Mouse (Mus musculus): ENCODE data around the gene Slc16a9. TPM values are rescaled to one million over a fixed set of nuclear protein-coding genes. Genes with fewer than 3 reads are reported as not detected.
A peak's percentile ranks its signal among the peaks of the same experiment; 100 is the strongest.

Slc16a9 gene
- polyA plus RNA-seq, 1 experiment from 2014 or later = 0.16 TPM

- ATAC-seq (ENCODE audit: insufficient number of reproducible peaks, low FRiP score, low TSS enrichment, low read depth) = no peak
- H3K4me3 ChIP-seq (ENCODE audit: low read depth, low read length) = no peak overlapping the region
- WGBS = 90% methylated on average over 2 of the region's 2 CpGs
- H3K9ac ChIP-seq (ENCODE audit: low read length) = no peak overlapping the region
- no peaks in the 10 kb centered on the region for H3K27me3 ChIP-seq (ENCODE audit: control insufficient read depth, insufficient read depth, low read length)
- H3K4me1 ChIP-seq (ENCODE audit: control insufficient read depth, insufficient read depth, low read length) = no peaks in the 10 kb centered on the region
- H3K36me3 ChIP-seq (ENCODE audit: control insufficient read depth, insufficient read depth, low read length) = no peaks in the 10 kb centered on the region
- H3K9me3 ChIP-seq (ENCODE audit: control insufficient read depth, low read length) = no peaks in the 10 kb centered on the region
- H3K4me2 ChIP-seq (ENCODE audit: low read depth, severe bottlenecking) = no peak overlapping the region
- H3K27ac ChIP-seq (replicated peaks; ENCODE audit: low read depth, low read length) = no peak overlapping the region
- DNase-seq (ENCODE audit: low spot score) = no peak
These were observed 54.2 kb downstream of the Slc16a9 start for GRCm38 (mm10) chr10:70299118-70299517.

GRCm38 (mm10) chr10:70299653-70300052 lies 54.8 kb downstream of the Slc16a9 start:
- Histone ChIP-seq H3K4me1 (ENCODE audit: control insufficient read depth, insufficient read depth, low read length) (no peaks in the 10 kb centered on the region), H3K4me2 (ENCODE audit: low read depth, severe bottlenecking) (no peak overlapping the region), H3K27ac (replicated peaks; ENCODE audit: low read depth, low read length) (no peak overlapping the region), H3K27me3 (ENCODE audit: control insufficient read depth, insufficient read depth, low read length) (no peaks in the 10 kb centered on the region), H3K36me3 (ENCODE audit: control insufficient read depth, insufficient read depth, low read length) (no peaks in the 10 kb centered on the region), H3K9ac (ENCODE audit: low read length) (no peak overlapping the region), H3K9me3 (ENCODE audit: control insufficient read depth, low read length) (no peaks in the 10 kb centered on the region), H3K4me3 (ENCODE audit: low read depth, low read length) (no peak overlapping the region)
- DNase-seq (ENCODE audit: low spot score) (no peak), ATAC-seq (ENCODE audit: insufficient number of reproducible peaks, low FRiP score, low TSS enrichment, low read depth) (no peak)
- WGBS = 79% methylated on average over 5 of the region's 5 CpGs

DNA sequence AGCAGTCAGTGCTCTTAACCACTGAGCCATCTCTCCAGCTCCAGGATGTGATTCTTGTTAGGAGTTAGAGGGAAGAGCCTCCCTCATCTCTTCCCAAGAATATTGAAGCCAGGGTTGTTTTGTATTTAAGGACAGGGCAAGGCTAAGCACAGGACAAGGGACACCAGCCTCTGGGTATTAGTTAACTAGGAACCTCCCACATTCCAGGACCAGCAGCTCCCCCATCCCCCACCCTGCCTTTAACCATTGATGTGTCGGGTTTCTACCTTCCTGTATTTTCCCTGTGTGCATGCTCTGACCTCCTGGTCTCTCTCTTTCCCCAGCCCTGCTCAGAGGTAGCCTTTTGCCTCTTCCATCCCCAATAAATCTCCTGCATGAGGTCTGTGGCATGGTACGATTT lies 56.3 kb downstream of the Slc16a9 start:
- no peaks in the 10 kb centered on the region for H3K27me3 ChIP-seq (ENCODE audit: control insufficient read depth, insufficient read depth, low read length)
- H3K4me1 ChIP-seq (ENCODE audit: control insufficient read depth, insufficient read depth, low read length) = no peaks in the 10 kb centered on the region
- no peak overlapping the region for H3K4me3 ChIP-seq (ENCODE audit: low read depth, low read length)
- no peaks in the 10 kb centered on the region for H3K36me3 ChIP-seq (ENCODE audit: control insufficient read depth, insufficient read depth, low read length)
- no peak overlapping the region for H3K4me2 ChIP-seq (ENCODE audit: low read depth, severe bottlenecking)
- peak; percentile 38 for DNase-seq (ENCODE audit: low spot score)
- 23% methylated on average over 2 of the region's 2 CpGs for WGBS
- no peak overlapping the region for H3K27ac ChIP-seq (replicated peaks; ENCODE audit: low read depth, low read length)
- ATAC-seq (ENCODE audit: insufficient number of reproducible peaks, low FRiP score, low TSS enrichment, low read depth) = no peak
- no peaks in the 10 kb centered on the region for H3K9me3 ChIP-seq (ENCODE audit: control insufficient read depth, low read length)
- no peak overlapping the region for H3K9ac ChIP-seq (ENCODE audit: low read length)

DNA sequence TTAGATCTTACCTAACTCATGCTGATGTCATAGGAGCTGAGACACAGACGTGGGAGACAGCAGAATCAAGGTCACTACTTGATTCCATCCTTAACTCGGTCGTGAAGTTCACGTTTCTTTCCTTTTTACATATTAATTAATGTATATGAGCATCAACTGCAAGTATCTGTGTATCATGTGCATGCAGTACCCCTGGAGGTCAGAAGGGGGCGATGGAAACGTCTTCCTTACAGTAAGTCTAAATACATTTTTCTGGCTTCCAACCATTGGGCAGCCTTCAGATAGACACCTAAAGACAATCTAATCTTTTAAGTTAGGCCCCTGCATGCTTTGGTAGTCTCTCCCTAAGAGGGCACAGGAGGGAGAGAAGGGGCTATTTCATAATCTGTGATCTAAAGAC lies 58.3 kb downstream of the Slc16a9 start:
- Histone ChIP-seq H3K27ac (replicated peaks; ENCODE audit: low read depth, low read length) (no peak overlapping the region), H3K4me2 (ENCODE audit: low read depth, severe bottlenecking) (no peak overlapping the region), H3K9ac (ENCODE audit: low read length) (no peak overlapping the region), H3K9me3 (ENCODE audit: control insufficient read depth, low read length) (no peaks in the 10 kb centered on the region), H3K4me3 (ENCODE audit: low read depth, low read length) (no peak overlapping the region), H3K4me1 (ENCODE audit: control insufficient read depth, insufficient read depth, low read length) (no peaks in the 10 kb centered on the region), H3K27me3 (ENCODE audit: control insufficient read depth, insufficient read depth, low read length) (no peaks in the 10 kb centered on the region), H3K36me3 (ENCODE audit: control insufficient read depth, insufficient read depth, low read length) (no peaks in the 10 kb centered on the region)
- no peak for ATAC-seq (ENCODE audit: insufficient number of reproducible peaks, low FRiP score, low TSS enrichment, low read depth)
- WGBS = 85% methylated on average over 6 of the region's 6 CpGs
- no peak for DNase-seq (ENCODE audit: low spot score)

- Histone ChIP-seq H3K4me1 (ENCODE audit: control insufficient read depth, insufficient read depth, low read length) (no peaks in the 10 kb centered on the region), H3K4me3 (ENCODE audit: low read depth, low read length) (no peak overlapping the region), H3K36me3 (ENCODE audit: control insufficient read depth, insufficient read depth, low read length) (no peaks in the 10 kb centered on the region), H3K27ac (replicated peaks; ENCODE audit: low read depth, low read length) (no peak overlapping the region), H3K27me3 (ENCODE audit: control insufficient read depth, insufficient read depth, low read length) (no peaks in the 10 kb centered on the region), H3K4me2 (ENCODE audit: low read depth, severe bottlenecking) (no peak overlapping the region), H3K9ac (ENCODE audit: low read length) (no peak overlapping the region), H3K9me3 (ENCODE audit: control insufficient read depth, low read length) (no peaks in the 10 kb centered on the region)
- DNase-seq (ENCODE audit: low spot score) = no peak
- ATAC-seq (ENCODE audit: insufficient number of reproducible peaks, low FRiP score, low TSS enrichment, low read depth) = no peak
- 76% methylated on average over 5 of the region's 5 CpGs for WGBS
These were observed 60.8 kb downstream of the Slc16a9 start for GRCm38 (mm10) chr10:70305683-70306082.

DNA sequence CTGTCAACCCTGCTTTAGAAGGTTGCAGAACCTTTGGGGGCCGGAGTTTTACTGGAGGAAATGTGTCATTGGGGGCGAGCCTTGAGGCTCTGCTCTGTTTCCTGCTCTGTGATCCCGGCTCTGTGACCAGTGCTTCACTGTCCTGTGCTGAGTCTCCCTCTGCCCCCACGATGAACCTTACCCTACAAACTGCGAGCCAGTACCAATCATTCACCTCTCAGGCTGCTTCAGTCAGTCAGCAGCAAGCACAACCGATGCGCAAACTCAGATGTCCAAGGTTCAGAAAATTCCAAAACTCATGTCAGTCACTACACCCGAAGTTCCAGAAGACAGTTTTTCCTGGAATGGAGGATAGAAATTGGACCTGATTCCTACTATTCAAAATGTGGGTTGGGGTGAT lies 64.5 kb downstream of the Slc16a9 start:
- DNase-seq (ENCODE audit: low spot score) (no peak), ATAC-seq (ENCODE audit: insufficient number of reproducible peaks, low FRiP score, low TSS enrichment, low read depth) (no peak)
- Histone ChIP-seq H3K27me3 (ENCODE audit: control insufficient read depth, insufficient read depth, low read length) (no peaks in the 10 kb centered on the region), H3K9ac (ENCODE audit: low read length) (no peak overlapping the region), H3K4me2 (ENCODE audit: low read depth, severe bottlenecking) (no peak overlapping the region), H3K27ac (replicated peaks; ENCODE audit: low read depth, low read length) (no peak overlapping the region), H3K36me3 (ENCODE audit: control insufficient read depth, insufficient read depth, low read length) (no peaks in the 10 kb centered on the region), H3K4me1 (ENCODE audit: control insufficient read depth, insufficient read depth, low read length) (no peaks in the 10 kb centered on the region), H3K9me3 (ENCODE audit: control insufficient read depth, low read length) (no peaks in the 10 kb centered on the region), H3K4me3 (ENCODE audit: low read depth, low read length) (no peak overlapping the region)
- 92% methylated on average over 8 of the region's 8 CpGs for WGBS

- no peak overlapping the region for H3K4me2 ChIP-seq (ENCODE audit: low read depth, severe bottlenecking)
- no peak overlapping the region for H3K4me3 ChIP-seq (ENCODE audit: low read depth, low read length)
- no peak overlapping the region for H3K9ac ChIP-seq (ENCODE audit: low read length)
- no peaks in the 10 kb centered on the region for H3K36me3 ChIP-seq (ENCODE audit: control insufficient read depth, insufficient read depth, low read length)
- no peak overlapping the region for H3K27ac ChIP-seq (replicated peaks; ENCODE audit: low read depth, low read length)
- H3K27me3 ChIP-seq (ENCODE audit: control insufficient read depth, insufficient read depth, low read length) = no peaks in the 10 kb centered on the region
- no peaks in the 10 kb centered on the region for H3K9me3 ChIP-seq (ENCODE audit: control insufficient read depth, low read length)
- DNase-seq (ENCODE audit: low spot score) = no peak
- no peak for ATAC-seq (ENCODE audit: insufficient number of reproducible peaks, low FRiP score, low TSS enrichment, low read depth)
- 93% methylated on average over 5 of the region's 5 CpGs for WGBS
- no peaks in the 10 kb centered on the region for H3K4me1 ChIP-seq (ENCODE audit: control insufficient read depth, insufficient read depth, low read length)
These were observed 65.7 kb downstream of the Slc16a9 start for GRCm38 (mm10) chr10:70310646-70311045.

GRCm38 (mm10) chr10:70315895-70316294 lies 71.0 kb downstream of the Slc16a9 start:
- WGBS = 89% methylated on average over 6 of the region's 6 CpGs
- no peaks in the 10 kb centered on the region for H3K9me3 ChIP-seq (ENCODE audit: control insufficient read depth, low read length)
- H3K9ac ChIP-seq (ENCODE audit: low read length) = no peak overlapping the region
- ATAC-seq (ENCODE audit: insufficient number of reproducible peaks, low FRiP score, low TSS enrichment, low read depth) = no peak
- DNase-seq (ENCODE audit: low spot score) = no peak
- H3K4me1 ChIP-seq (ENCODE audit: control insufficient read depth, insufficient read depth, low read length) = no peaks in the 10 kb centered on the region
- H3K27me3 ChIP-seq (ENCODE audit: control insufficient read depth, insufficient read depth, low read length) = no peaks in the 10 kb centered on the region
- H3K4me3 ChIP-seq (ENCODE audit: low read depth, low read length) = no peak overlapping the region
- H3K27ac ChIP-seq (replicated peaks; ENCODE audit: low read depth, low read length) = no peak overlapping the region
- no peaks in the 10 kb centered on the region for H3K36me3 ChIP-seq (ENCODE audit: control insufficient read depth, insufficient read depth, low read length)
- no peak overlapping the region for H3K4me2 ChIP-seq (ENCODE audit: low read depth, severe bottlenecking)

DNA sequence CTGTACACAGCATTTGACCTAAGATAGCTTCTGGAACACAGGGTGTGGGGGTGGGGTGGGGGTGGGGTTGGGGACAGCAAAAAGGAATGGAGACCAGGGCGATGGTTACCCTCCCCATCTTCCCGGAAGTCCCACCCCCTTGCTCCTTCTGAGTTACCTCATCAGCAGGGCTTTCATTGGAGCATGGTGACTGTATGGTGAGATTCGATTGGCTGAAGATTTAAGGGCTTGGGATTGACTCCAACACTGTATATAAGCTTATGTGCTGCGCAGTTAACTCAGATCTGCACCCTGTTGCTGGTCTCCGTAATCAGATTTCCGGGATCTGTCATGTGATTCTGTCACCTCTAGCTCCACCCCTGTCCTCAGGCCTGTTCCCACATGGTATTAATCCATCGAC lies 72.0 kb downstream of the Slc16a9 start:
- Histone ChIP-seq H3K9me3 (ENCODE audit: control insufficient read depth, low read length) (no peaks in the 10 kb centered on the region), H3K4me3 (ENCODE audit: low read depth, low read length) (no peak overlapping the region), H3K36me3 (ENCODE audit: control insufficient read depth, insufficient read depth, low read length) (no peaks in the 10 kb centered on the region), H3K4me1 (ENCODE audit: control insufficient read depth, insufficient read depth, low read length) (no peaks in the 10 kb centered on the region), H3K27ac (replicated peaks; ENCODE audit: low read depth, low read length) (no peak overlapping the region), H3K4me2 (ENCODE audit: low read depth, severe bottlenecking) (no peak overlapping the region), H3K27me3 (ENCODE audit: control insufficient read depth, insufficient read depth, low read length) (no peaks in the 10 kb centered on the region), H3K9ac (ENCODE audit: low read length) (no peak overlapping the region)
- DNase-seq (ENCODE audit: low spot score) = no peak
- no peak for ATAC-seq (ENCODE audit: insufficient number of reproducible peaks, low FRiP score, low TSS enrichment, low read depth)
- 84% methylated on average over 7 of the region's 7 CpGs for WGBS

Measured in limb, embryonic 11.5 days (tissue).